Mouse (Mus musculus): Measurements from ENCODE around the gene Dcaf4.

- TF ChIP-seq POLR2A (IDR thresholded peaks at IDR 0.05; ENCODE audit: borderline replicate concordance, extremely low read depth, low read depth, low read length) (no peak), CTCF (IDR thresholded peaks at IDR 0.05; ENCODE audit: insufficient read depth, low read length) (no peak)
Observed at GRCm38 (mm10) chr12:83536039-83536438, 15.8 kb downstream of the Dcaf4 start.
